In the genomic region with DNA sequence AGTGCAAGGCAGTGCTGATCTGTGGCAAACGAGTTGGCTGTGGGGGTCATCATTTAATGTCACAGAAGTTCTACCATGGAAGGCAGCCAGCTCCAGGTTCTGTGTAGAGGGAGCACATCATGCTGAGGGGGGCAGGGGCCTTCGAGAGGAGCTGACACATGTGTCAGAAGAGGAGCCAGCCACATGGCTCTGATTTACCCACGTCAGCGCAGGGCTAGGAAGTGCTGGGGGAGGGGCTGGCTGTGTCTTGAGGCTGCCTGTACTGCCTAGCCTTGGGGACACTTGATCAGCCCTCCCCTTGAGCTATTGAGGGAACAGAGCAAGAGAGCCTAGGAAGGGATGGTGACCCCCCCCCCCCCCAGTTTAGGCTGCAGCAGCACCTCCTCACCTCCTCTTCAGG, we compare ENCODE assay signal across 10 mouse cellular contexts.
DNase-seq lines count a peak whose midpoint lies in the region; ATAC-seq and TF ChIP-seq lines count a peak whose summit lies in the region.
"Had no signal": no experiment of that assay in that cellular context is flagged by ENCODE, and none has a peak within 500 bp of the region (broad histone marks: within the 10 kb centered on the region; RNA-seq: fewer than 3 reads in every experiment).

No protein-coding gene starts in this region.

- peak; percentile 43 for DNase-seq in hindbrain, embryonic 10.5 days (ENCODE audit: low spot score)
- DNase-seq in hindbrain, embryonic 14.5 days (ENCODE audit: low spot score) = no peak
- DNase-seq in stomach, postnatal 0 days (ENCODE audit: low spot score) = no peak
- no peak for DNase-seq in forebrain, postnatal 0 days
- no peak for DNase-seq in cerebellum, adult 2 months
- DNase-seq in layer of hippocampus, postnatal 25 days (ENCODE audit: extremely low spot score in 1 of 2, low spot score in 1 of 2) = no peak
- DNase-seq: kidney, adult 8-10 months had no signal

- no peak overlapping the region for H3K4me2 ChIP-seq in hindbrain, embryonic 14.5 days (replicated peaks)
- no peak overlapping the region for H3K4me2 ChIP-seq in stomach, embryonic 15.5 days
- no peak overlapping the region for H3K4me2 ChIP-seq in stomach, postnatal 0 days (replicated peaks; ENCODE audit: low read depth)
- no peak overlapping the region for H3K4me2 ChIP-seq in forebrain, postnatal 0 days (ENCODE audit: low read depth)
- H3K4me2 ChIP-seq: neural tube, embryonic 12.5 days had no signal

- WGBS in hindbrain, embryonic 10.5 days = 33% methylated on average over 4 of the region's 4 CpGs
- WGBS in hindbrain, embryonic 14.5 days = 30% methylated on average over 4 of the region's 4 CpGs
- 38% methylated on average over 4 of the region's 4 CpGs for WGBS in stomach, embryonic 15.5 days
- 46% methylated on average over 4 of the region's 4 CpGs for WGBS in stomach, postnatal 0 days
- 32% methylated on average over 4 of the region's 4 CpGs for WGBS in forebrain, postnatal 0 days
- WGBS in cerebellum, adult 2 months = 43% methylated on average over 4 of the region's 4 CpGs

- no peak; the same call in 1 of the 2 replicates for ATAC-seq in hindbrain, embryonic 14.5 days (ENCODE audit: low FRiP score)
- peak; percentile 22; the same call in 1 of the 2 replicates for ATAC-seq in stomach, embryonic 15.5 days (ENCODE audit: insufficient read depth, low FRiP score, low read depth)
- ATAC-seq in stomach, postnatal 0 days (ENCODE audit: low FRiP score, low TSS enrichment) = no peak
- peak; percentile 28; the same call in 1 of the 2 replicates for ATAC-seq in forebrain, postnatal 0 days

- no peak for TF ChIP-seq CTCF in stomach, postnatal 0 days (IDR thresholded peaks at IDR 0.05; ENCODE audit: low read depth)
- no peak for TF ChIP-seq CTCF in forebrain, postnatal 0 days (IDR thresholded peaks at IDR 0.05; ENCODE audit: low read depth)
- no peak for TF ChIP-seq CTCF in cerebellum, adult 2 months (IDR thresholded peaks at IDR 0.05; ENCODE audit: borderline replicate concordance, insufficient read depth, low read depth, low read length)

- H3K9me3 ChIP-seq in hindbrain, embryonic 10.5 days = no peaks in the 10 kb centered on the region
- no peaks in the 10 kb centered on the region for H3K9me3 ChIP-seq in hindbrain, embryonic 14.5 days (ENCODE audit: control insufficient read depth, low read length)
- no peaks in the 10 kb centered on the region for H3K9me3 ChIP-seq in stomach, embryonic 15.5 days
- H3K9me3 ChIP-seq in stomach, postnatal 0 days (ENCODE audit: control insufficient read depth, low read length) = no peaks in the 10 kb centered on the region
- H3K9me3 ChIP-seq in forebrain, postnatal 0 days (ENCODE audit: low read length) = no peaks in the 10 kb centered on the region
- H3K9me3 ChIP-seq: neural tube, embryonic 12.5 days had no signal

- no peaks in the 10 kb centered on the region for H3K36me3 ChIP-seq in hindbrain, embryonic 10.5 days
- H3K36me3 ChIP-seq in hindbrain, embryonic 14.5 days (replicated peaks; ENCODE audit: control insufficient read depth, insufficient read depth) = no peaks in the 10 kb centered on the region
- no peaks in the 10 kb centered on the region for H3K36me3 ChIP-seq in stomach, embryonic 15.5 days
- H3K36me3 ChIP-seq in stomach, postnatal 0 days (ENCODE audit: control insufficient read depth, insufficient read depth, low read length) = no peaks in the 10 kb centered on the region
- H3K36me3 ChIP-seq in forebrain, postnatal 0 days (ENCODE audit: insufficient read depth) = no peaks in the 10 kb centered on the region
- H3K36me3 ChIP-seq: neural tube, embryonic 12.5 days had no signal

- TF ChIP-seq POLR2A in cerebellum, adult 2 months (IDR thresholded peaks at IDR 0.05; ENCODE audit: borderline replicate concordance, insufficient read depth, low read length) = no peak

- no peak for TF ChIP-seq EP300 in stomach, postnatal 0 days (optimal IDR thresholded peaks at IDR 0.05)

- H3K4me1 ChIP-seq in hindbrain, embryonic 10.5 days (replicated peaks) = peaks cover 33% of the 10 kb centered on the region
- H3K4me1 ChIP-seq in hindbrain, embryonic 14.5 days (replicated peaks; ENCODE audit: control insufficient read depth, insufficient read depth, low read length) = peaks cover 7% of the 10 kb centered on the region; the same call in 1 of the 2 replicates
- peaks cover 4% of the 10 kb centered on the region; the same call in 1 of the 2 replicates for H3K4me1 ChIP-seq in stomach, embryonic 15.5 days
- no peaks in the 10 kb centered on the region for H3K4me1 ChIP-seq in stomach, postnatal 0 days (replicated peaks; ENCODE audit: control insufficient read depth, insufficient read depth)
- H3K4me1 ChIP-seq in forebrain, postnatal 0 days (ENCODE audit: insufficient read depth) = peaks cover 18% of the 10 kb centered on the region; the same call in 1 of the 2 replicates
- peaks cover 59% of the 10 kb centered on the region for H3K4me1 ChIP-seq in cerebellum, adult 2 months (ENCODE audit: control insufficient read depth, insufficient read depth, low read length)

- no peak overlapping the region for H3K9ac ChIP-seq in hindbrain, embryonic 14.5 days
- H3K9ac ChIP-seq in stomach, embryonic 15.5 days = no peak overlapping the region
- H3K9ac ChIP-seq in stomach, postnatal 0 days (ENCODE audit: low read length) = no peak overlapping the region
- H3K9ac ChIP-seq in forebrain, postnatal 0 days = no peak overlapping the region
- H3K9ac ChIP-seq: liver, embryonic 14.5 days; neural tube, embryonic 12.5 days had no signal

- H3K4me3 ChIP-seq in hindbrain, embryonic 10.5 days = no peak overlapping the region
- no peak overlapping the region for H3K4me3 ChIP-seq in hindbrain, embryonic 14.5 days (replicated peaks; ENCODE audit: low read length)
- no peak overlapping the region for H3K4me3 ChIP-seq in stomach, embryonic 15.5 days (replicated peaks)
- H3K4me3 ChIP-seq in stomach, postnatal 0 days (ENCODE audit: low read depth, low read length) = no peak overlapping the region
- H3K4me3 ChIP-seq in forebrain, postnatal 0 days (ENCODE audit: low read depth, low read length) = no peak overlapping the region
- H3K4me3 ChIP-seq in cerebellum, adult 2 months (replicated peaks; ENCODE audit: insufficient read depth, low read depth, low read length) = no peak overlapping the region
- H3K4me3 ChIP-seq: neural tube, embryonic 12.5 days had no signal

- no peaks in the 10 kb centered on the region for H3K27me3 ChIP-seq in hindbrain, embryonic 10.5 days (ENCODE audit: insufficient read depth, poor library complexity, severe bottlenecking)
- H3K27me3 ChIP-seq in hindbrain, embryonic 14.5 days (ENCODE audit: control insufficient read depth, insufficient read depth, low read length) = no peaks in the 10 kb centered on the region
- no peaks in the 10 kb centered on the region for H3K27me3 ChIP-seq in stomach, embryonic 15.5 days (replicated peaks)
- H3K27me3 ChIP-seq in stomach, postnatal 0 days (ENCODE audit: control insufficient read depth, insufficient read depth, low read length) = no peaks in the 10 kb centered on the region; the same call in 1 of the 2 replicates
- no peaks in the 10 kb centered on the region for H3K27me3 ChIP-seq in forebrain, postnatal 0 days (ENCODE audit: insufficient read depth, low read length)
- no peaks in the 10 kb centered on the region for H3K27me3 ChIP-seq in cerebellum, adult 2 months (ENCODE audit: control insufficient read depth, insufficient read depth, low read length)
- H3K27me3 ChIP-seq: neural tube, embryonic 12.5 days had no signal

- H3K27ac ChIP-seq in hindbrain, embryonic 10.5 days = 0 out of 2 replicates have a peak overlapping the region, but pooled peaks have one; percentile 18
- no peak overlapping the region for H3K27ac ChIP-seq in hindbrain, embryonic 14.5 days
- no peak overlapping the region for H3K27ac ChIP-seq in stomach, embryonic 15.5 days
- no peak overlapping the region for H3K27ac ChIP-seq in stomach, postnatal 0 days (replicated peaks)
- H3K27ac ChIP-seq in forebrain, postnatal 0 days (ENCODE audit: low read depth, low read length) = no peak overlapping the region; the same call in 1 of the 2 replicates
- no peak overlapping the region for H3K27ac ChIP-seq in cerebellum, adult 2 months (ENCODE audit: insufficient read depth, low read length)
- H3K27ac ChIP-seq: liver, embryonic 14.5 days; neural tube, embryonic 12.5 days had no signal

Comparison
In these comparisons a context has a peak if more than half of its experiments do, and no peak if none do; other contexts are left out.
1. ATAC-seq: peak in stomach, embryonic 15.5 days (single experiment) and forebrain, postnatal 0 days (single experiment); none in hindbrain, embryonic 14.5 days (single experiment) and stomach, postnatal 0 days (single experiment).